Mouse (Mus musculus): ENCODE data around the gene Cnih2. TPM values are rescaled to one million over a fixed set of nuclear protein-coding genes. Genes with fewer than 3 reads are reported as not detected.

Gene Cnih2
- polyA plus RNA-seq, 1 experiment = 3.7 TPM

- TF ChIP-seq CTCF (IDR thresholded peaks at IDR 0.05; ENCODE audit: borderline replicate concordance, control insufficient read depth, extremely low read depth, insufficient read depth, low read length, poor library complexity) = no peak
- TF ChIP-seq POLR2A (IDR thresholded peaks at IDR 0.05; ENCODE audit: control insufficient read depth, extremely low read depth, insufficient read depth, low read length, poor library complexity) = no peak
- 96% methylated on average over 6 of the region's 6 CpGs for WGBS
- DNase-seq = no peak
- peaks cover 13% of the 10 kb centered on the region for H3K36me3 ChIP-seq (ENCODE audit: control insufficient read depth, insufficient read depth, low read length)
- no peaks in the 10 kb centered on the region; the same call in 1 of the 2 replicates for H3K27me3 ChIP-seq (ENCODE audit: control insufficient read depth, insufficient read depth, low read length)
- H3K27ac ChIP-seq (ENCODE audit: control insufficient read depth, insufficient read depth, low read length) = no peak overlapping the region
- no peaks in the 10 kb centered on the region for H3K4me1 ChIP-seq (replicated peaks; ENCODE audit: control insufficient read depth, insufficient read depth, low read length)
- H3K4me3 ChIP-seq (ENCODE audit: control insufficient read depth, insufficient read depth, low read length) = no peak overlapping the region
Measured at GRCm38 (mm10) chr19:5049325-5049724, 49.0 kb downstream of the Cnih2 start.

GRCm38 (mm10) chr19:5048138-5049056, 49.9 kb downstream of the Cnih2 start:
- Histone ChIP-seq H3K36me3 (ENCODE audit: control insufficient read depth, insufficient read depth, low read length) (peaks cover 13% of the 10 kb centered on the region), H3K27ac (ENCODE audit: control insufficient read depth, insufficient read depth, low read length) (no peak overlapping the region), H3K27me3 (ENCODE audit: control insufficient read depth, insufficient read depth, low read length) (no peaks in the 10 kb centered on the region; the same call in 1 of the 2 replicates), H3K4me3 (ENCODE audit: control insufficient read depth, insufficient read depth, low read length) (no peak overlapping the region), H3K4me1 (replicated peaks; ENCODE audit: control insufficient read depth, insufficient read depth, low read length) (no peaks in the 10 kb centered on the region)
- 95% methylated on average over 14 of the region's 14 CpGs for WGBS
- TF ChIP-seq POLR2A (IDR thresholded peaks at IDR 0.05; ENCODE audit: control insufficient read depth, extremely low read depth, insufficient read depth, low read length, poor library complexity) (no peak), CTCF (IDR thresholded peaks at IDR 0.05; ENCODE audit: borderline replicate concordance, control insufficient read depth, extremely low read depth, insufficient read depth, low read length, poor library complexity) (no peak)
- no peak for DNase-seq

GRCm38 (mm10) chr19:5045531-5045930, 52.8 kb downstream of the Cnih2 start:
- 91% methylated on average over 4 of the region's 4 CpGs for WGBS
- Histone ChIP-seq H3K27me3 (ENCODE audit: control insufficient read depth, insufficient read depth, low read length) (no peaks in the 10 kb centered on the region), H3K4me1 (replicated peaks; ENCODE audit: control insufficient read depth, insufficient read depth, low read length) (peaks cover 7% of the 10 kb centered on the region), H3K4me3 (ENCODE audit: control insufficient read depth, insufficient read depth, low read length) (no peak overlapping the region), H3K27ac (ENCODE audit: control insufficient read depth, insufficient read depth, low read length) (no peak overlapping the region), H3K36me3 (ENCODE audit: control insufficient read depth, insufficient read depth, low read length) (peaks cover 13% of the 10 kb centered on the region)
- no peak for TF ChIP-seq CTCF (IDR thresholded peaks at IDR 0.05; ENCODE audit: borderline replicate concordance, control insufficient read depth, extremely low read depth, insufficient read depth, low read length, poor library complexity)
- TF ChIP-seq POLR2A (IDR thresholded peaks at IDR 0.05; ENCODE audit: control insufficient read depth, extremely low read depth, insufficient read depth, low read length, poor library complexity) = no peak
- no peak for DNase-seq

Other genes with a start within 250 kb of the Cnih2 start
- 27.0 and 31.9 TPM in 2 replicates for gene Ctsf, start 243.4 kb downstream of the Cnih2 start, polyA plus RNA-seq (2012; rRNA removed)
- 8.4 and 11.8 TPM in 2 replicates for gene Actn3, start 220.6 kb downstream of the Cnih2 start, polyA plus RNA-seq (2012; rRNA removed)
- 53.0 and 53.5 TPM in 2 replicates for gene Zdhhc24, start 219.9 kb downstream of the Cnih2 start, polyA plus RNA-seq (2012; rRNA removed)
- 2.8 and 4.7 TPM in 2 replicates for gene Bbs1, start 191.9 kb downstream of the Cnih2 start, polyA plus RNA-seq (2012; rRNA removed)
- gene Dpp3, start 170.2 kb downstream of the Cnih2 start, polyA plus RNA-seq (2012; rRNA removed) = 153 and 175 TPM in 2 replicates
- 2.1 and 2.3 TPM in 2 replicates for gene Peli3, start 155.4 kb downstream of the Cnih2 start, polyA plus RNA-seq (2012; rRNA removed)
- gene Mrpl11, start 136.4 kb downstream of the Cnih2 start, polyA plus RNA-seq (2012; rRNA removed) = 25.8 and 27.3 TPM in 2 replicates
- 0.57 and 0.59 TPM in 2 replicates for gene Npas4, start 108.2 kb downstream of the Cnih2 start, polyA plus RNA-seq (2012; rRNA removed)
- 12.7 and 14.6 TPM in 2 replicates for gene Slc29a2, start 74.7 kb downstream of the Cnih2 start, polyA plus RNA-seq (2012; rRNA removed)
- gene B4gat1, start 59.7 kb downstream of the Cnih2 start, polyA plus RNA-seq (2012; rRNA removed) = 23.8 and 25.1 TPM in 2 replicates
- gene AC124502.3, start 59.6 kb downstream of the Cnih2 start, polyA plus RNA-seq (2012; rRNA removed) = 1.1 and 1.4 TPM in 2 replicates
- gene Brms1, start 57.2 kb downstream of the Cnih2 start, polyA plus RNA-seq (2012; rRNA removed) = 54.2 and 61.4 TPM in 2 replicates
- 7.1 and 8.8 TPM in 2 replicates for gene Rin1, start 48.0 kb downstream of the Cnih2 start, polyA plus RNA-seq (2012; rRNA removed)
- gene Cd248, start 30.4 kb downstream of the Cnih2 start, polyA plus RNA-seq (2012; rRNA removed) = 5.9 and 7.7 TPM in 2 replicates
- 1.7 and 3.5 TPM in 2 replicates for gene Tmem151a, start 13.0 kb downstream of the Cnih2 start, polyA plus RNA-seq (2012; rRNA removed)
- gene Yif1a, start 10.0 kb downstream of the Cnih2 start, polyA plus RNA-seq (2012; rRNA removed) = 121 and 137 TPM in 2 replicates
- 296 and 317 TPM in 2 replicates for gene Rab1b, start 8.6 kb upstream of the Cnih2 start, polyA plus RNA-seq (2012; rRNA removed)
- 48.0 and 54.9 TPM in 2 replicates for gene Klc2, start 20.0 kb upstream of the Cnih2 start, polyA plus RNA-seq (2012; rRNA removed)
- 58.9 and 64.9 TPM in 2 replicates for gene Pacs1, start 174.6 kb upstream of the Cnih2 start, polyA plus RNA-seq (2012; rRNA removed)
- gene Sf3b2, start 196.9 kb upstream of the Cnih2 start, polyA plus RNA-seq (2012; rRNA removed) = 213 and 250 TPM in 2 replicates
- gene Gal3st3, start 199.8 kb upstream of the Cnih2 start, polyA plus RNA-seq (2012; rRNA removed) = 4.8 and 6.3 TPM in 2 replicates
- not detected in 2 replicates for gene Catsper1, start 237.2 kb upstream of the Cnih2 start, polyA plus RNA-seq (2012; rRNA removed)